Mouse (Mus musculus) lung, adult 2 months (tissue): ENCODE measurements around the gene Plekhj1.

Experiments
- CTCF ChIP-seq: fragments of 200-500 bp; IDR thresholded peaks from 2 replicates; pipeline ENCODE4 v1.5.1; 2011; ENCODE audit warnings: mild to moderate bottlenecking, low read length, control low read depth; ENCODE audit not compliant: insufficient read depth
- POLR2A ChIP-seq: fragments of 200-500 bp; IDR thresholded peaks from 2 replicates; pipeline ENCODE4 v1.6.1; 2011; ENCODE audit warnings: low read depth, mild to moderate bottlenecking, control low read depth, low read length, borderline replicate concordance; ENCODE audit errors: extremely low read depth

GRCm38 (mm10) chr10:80757717-80758116 is 40.7 kb downstream of the Plekhj1 start:
- TF ChIP-seq POLR2A (no peak), CTCF (peak; percentile 51; the same call in 1 of the 2 replicates)
